Mouse (Mus musculus) layer of hippocampus, postnatal 25 days (tissue): Measurements from ENCODE around the gene Anapc5. TPM values are rescaled to one million over a fixed set of nuclear protein-coding genes. Genes with fewer than 3 reads are reported as not detected.

Experiments used
- DNase-seq, 2 experiments: peaks; one replicate each; pipeline ENCODE4 v3.0.0; 2022; ENCODE audit warnings: mixed read lengths in 2 of 2, low spot score in 1 of 2; ENCODE audit errors: extremely low spot score in 1 of 2
- total RNA-seq, 2 experiments: library from RNA; stranded (reverse); gene quantifications; 2 replicates each; pipeline ENCODE4 v1.2.3; 2021

Anapc5 gene
- total RNA-seq, 2 experiments from 2014 or later: 198 to 200 TPM

DNA sequence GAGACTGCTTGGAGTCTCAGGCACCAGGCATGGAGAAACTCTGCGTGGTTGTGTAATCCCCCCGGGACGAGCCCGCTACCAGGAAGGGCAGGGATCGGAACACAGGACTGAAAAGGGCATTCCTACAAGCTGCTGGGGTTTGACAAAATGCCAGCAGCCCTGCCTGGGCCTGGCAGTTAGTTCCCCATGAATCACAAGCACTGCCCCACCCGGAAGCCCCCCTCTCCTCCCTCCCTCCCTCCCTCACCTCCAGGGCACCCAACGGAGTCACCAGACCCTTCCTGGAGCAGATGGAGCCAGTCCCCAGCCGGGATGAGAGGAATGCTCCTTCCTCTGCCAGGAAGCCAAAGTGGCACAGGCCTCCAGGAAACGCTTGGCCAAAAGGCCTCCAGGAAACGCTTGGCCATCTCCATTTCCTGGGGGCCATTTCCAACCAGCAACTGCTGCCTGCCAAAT lies 50.3 kb downstream of the Anapc5 start:
- no peak for DNase-seq

DNA sequence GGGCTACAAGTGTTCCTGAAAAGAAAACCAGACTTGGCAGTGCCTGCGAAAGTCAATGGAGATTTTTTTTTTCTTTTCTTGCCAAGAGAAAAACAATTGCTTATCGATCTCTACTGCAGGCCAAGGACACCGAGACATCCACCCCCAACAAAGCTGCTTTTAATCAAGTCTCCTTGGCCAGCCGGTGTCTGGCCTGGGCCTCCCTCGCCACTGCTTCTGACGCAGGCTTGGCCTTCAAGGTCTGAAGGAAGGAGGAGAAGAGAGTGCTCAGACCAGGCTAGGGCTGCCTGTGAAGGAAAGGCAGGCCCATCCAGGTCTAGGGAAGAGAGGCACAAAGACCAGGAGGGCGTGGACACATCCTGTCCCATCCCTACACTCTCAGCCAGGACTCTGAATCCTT lies 50.8 kb downstream of the Anapc5 start:
- no peak for DNase-seq

DNA sequence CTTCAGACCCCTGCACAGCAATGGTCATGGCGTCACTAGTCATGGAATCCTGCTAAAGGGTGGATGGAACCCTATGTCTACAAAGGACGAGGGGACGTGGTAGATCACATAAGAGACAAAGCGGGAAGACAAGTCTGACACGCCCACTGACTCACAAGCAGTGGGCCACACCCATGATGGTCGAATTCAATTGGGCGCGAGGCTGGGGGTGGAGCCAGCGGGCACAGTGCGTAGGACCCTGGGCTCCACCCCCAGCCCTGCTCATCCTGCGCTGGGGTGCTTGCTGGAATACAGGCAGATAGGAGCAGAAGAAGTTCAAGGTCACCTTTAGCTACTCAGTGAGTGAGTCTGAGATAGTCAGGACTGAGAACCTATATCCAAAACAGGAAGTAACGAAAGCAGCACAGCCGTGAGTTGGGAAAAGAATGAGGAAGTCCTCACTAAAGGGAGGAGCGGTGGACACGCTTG lies 52.0 kb downstream of the Anapc5 start:
- no peak for DNase-seq

DNA sequence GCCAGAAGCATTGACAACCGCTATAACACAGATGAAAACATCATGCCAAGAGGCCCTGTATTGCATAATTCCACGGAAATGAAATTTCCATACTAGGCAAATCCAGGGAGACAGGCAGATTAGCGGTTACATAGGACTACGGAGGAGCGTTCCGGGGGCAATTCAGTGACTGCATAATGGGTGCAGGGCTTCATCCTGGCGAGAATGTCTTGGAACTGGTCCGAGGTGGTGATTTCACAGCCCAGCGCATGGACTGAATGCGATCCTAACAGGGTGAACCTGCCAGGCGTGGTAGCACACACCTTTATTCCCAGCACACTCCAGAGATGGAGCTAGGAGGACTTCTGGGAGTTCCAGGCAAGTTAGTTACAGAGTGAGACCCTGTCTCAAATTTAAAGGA lies 53.9 kb downstream of the Anapc5 start:
- DNase-seq: no peak

DNA sequence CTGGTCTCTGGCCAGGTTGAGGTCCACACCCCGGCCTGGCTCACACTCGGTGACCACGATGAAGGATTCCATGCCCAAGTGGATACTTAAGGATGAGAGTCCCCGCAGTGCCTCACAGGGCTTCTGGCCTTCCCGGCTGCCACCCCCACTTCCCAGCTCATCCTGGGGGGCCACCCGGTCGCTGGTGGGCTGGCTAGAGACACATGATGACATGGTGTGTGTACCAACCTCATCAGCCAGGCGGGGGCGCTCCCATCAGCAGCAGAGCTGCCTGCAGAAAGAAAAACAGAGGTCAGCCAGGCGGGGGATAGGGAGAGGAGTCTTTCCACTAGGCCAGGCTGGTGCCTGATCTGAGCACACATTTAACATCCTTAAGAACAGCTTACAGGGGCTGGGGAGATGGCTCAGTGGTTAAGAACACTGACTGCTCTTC lies 57.1 kb downstream of the Anapc5 start:
- peak in 1 of 2 experiments; percentile 47 for DNase-seq

DNA sequence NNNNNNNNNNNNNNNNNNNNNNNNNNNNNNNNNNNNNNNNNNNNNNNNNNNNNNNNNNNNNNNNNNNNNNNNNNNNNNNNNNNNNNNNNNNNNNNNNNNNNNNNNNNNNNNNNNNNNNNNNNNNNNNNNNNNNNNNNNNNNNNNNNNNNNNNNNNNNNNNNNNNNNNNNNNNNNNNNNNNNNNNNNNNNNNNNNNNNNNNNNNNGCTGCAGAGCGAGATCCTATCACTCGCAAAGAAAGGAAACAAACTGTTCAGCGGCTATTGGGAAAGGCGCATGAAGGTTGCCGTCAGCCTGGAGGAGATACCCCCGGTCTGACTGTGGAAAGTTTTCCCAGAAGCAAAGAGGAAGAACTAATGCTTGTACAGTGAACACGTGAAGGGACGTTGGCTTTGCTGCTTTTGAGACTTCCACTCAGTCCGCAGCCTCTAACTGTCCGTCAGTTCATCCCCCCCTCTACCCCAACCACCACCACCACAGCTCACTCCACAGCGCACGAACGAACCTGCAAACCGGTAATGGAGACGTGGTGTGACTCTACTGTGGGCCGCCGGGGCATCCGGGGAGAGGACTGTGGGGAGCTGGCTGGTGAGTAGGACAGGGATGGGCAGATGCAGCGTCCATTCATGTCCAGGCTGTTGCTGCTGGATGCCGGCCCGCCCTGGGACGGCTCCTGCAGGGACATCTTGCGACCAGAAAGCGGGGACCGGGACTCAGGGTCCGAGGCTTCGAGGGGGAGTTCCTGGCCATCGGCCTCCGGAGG lies 57.7 kb downstream of the Anapc5 start:
- no peak for DNase-seq

DNA sequence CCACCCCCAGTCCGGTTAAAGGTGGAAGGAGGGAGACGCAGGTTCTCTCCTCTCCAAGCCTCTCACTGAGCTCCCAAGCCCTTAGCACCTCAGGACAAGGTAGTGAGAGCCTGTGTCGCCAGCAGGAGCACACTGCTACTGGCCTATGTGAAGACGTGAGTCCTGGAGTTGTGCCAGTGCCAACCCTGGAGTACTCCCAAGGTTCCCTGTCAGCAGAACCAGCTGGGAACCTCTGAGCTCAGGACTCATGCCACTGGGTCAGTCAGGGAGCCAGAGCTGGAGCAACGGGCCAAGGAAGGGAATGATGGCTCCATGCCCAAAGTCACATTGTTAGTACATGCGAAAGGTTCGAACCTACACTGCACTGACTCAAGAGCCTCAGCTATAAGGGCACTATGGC lies 64.5 kb downstream of the Anapc5 start:
- DNase-seq: no peak

DNA sequence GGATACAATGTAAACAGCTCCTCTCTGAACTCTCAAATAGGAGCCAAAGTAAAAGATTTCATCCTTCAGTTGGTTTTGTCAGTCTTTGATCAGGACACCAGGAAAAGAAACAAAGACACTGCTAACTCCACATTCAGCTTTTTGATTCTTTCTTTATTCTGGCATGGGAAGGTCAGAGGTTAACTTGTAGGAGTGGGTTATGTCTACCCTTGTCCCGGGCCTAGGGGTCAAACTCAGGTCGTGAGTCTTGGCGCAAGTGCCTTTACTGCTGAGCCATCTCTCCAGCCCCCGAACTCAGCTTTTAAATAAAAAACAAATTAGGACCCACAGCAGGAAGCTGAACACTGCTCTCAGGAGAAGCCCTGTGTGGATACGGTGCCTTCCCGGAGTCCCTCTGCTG lies 65.0 kb downstream of the Anapc5 start:
- no peak for DNase-seq

DNA sequence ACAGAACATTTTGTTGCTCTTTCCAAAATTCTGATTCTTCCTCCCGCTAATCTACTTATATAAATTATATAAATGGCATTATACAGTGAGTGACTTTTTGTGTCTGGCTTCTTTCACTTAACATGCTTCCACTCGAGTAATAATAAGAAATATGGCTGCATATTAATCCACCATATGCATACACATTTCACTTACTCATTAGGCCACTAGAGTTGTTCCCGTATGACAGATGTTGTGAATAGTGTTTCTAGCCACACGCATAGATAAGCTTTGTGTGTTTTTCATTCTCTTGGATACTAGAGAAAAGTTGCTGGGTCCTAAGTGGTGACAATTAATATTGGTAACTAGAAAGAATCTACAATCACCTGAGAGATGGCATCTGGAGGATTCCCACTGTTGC lies 65.5 kb downstream of the Anapc5 start:
- no peak for DNase-seq

DNA sequence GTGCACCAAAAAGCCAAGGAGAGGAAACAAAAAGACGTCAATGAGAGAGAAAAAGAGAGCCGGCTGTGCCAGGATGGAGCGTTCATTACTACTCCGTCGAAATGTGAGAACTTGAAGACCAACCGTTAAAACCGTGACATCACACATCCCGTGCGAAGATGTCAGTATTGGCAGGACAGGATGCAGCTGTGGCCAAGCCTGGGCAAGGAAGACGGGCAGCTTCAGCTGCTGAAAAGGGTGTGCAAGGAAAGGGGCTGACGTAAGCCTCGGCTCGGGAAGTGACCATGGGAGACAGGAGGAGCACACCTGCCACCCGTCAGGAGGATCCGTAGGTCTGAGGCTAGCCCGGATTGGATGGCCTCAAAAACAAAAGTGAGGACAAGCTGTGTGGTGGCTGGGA lies 66.7 kb downstream of the Anapc5 start:
- DNase-seq: no peak

DNA sequence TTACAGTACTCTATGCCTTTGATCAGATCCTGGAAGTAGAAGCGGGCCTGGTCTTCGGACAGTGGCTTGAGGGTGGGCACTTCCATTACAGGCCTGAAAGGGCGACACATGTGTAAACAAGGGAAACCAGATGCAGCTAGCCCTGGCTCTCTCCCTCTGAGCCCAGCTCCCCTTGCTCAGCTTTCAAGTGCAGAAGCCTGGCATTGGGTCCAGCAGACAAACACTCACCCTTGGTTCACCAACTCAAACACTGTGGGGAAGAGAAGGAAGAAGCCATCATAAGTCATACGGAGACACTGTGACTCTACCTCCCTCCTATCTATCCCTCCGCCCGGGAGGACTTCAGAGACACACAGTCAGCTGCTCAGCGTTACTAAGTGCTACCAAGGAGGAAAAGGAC lies 73.2 kb downstream of the Anapc5 start:
- no peak for DNase-seq

DNA sequence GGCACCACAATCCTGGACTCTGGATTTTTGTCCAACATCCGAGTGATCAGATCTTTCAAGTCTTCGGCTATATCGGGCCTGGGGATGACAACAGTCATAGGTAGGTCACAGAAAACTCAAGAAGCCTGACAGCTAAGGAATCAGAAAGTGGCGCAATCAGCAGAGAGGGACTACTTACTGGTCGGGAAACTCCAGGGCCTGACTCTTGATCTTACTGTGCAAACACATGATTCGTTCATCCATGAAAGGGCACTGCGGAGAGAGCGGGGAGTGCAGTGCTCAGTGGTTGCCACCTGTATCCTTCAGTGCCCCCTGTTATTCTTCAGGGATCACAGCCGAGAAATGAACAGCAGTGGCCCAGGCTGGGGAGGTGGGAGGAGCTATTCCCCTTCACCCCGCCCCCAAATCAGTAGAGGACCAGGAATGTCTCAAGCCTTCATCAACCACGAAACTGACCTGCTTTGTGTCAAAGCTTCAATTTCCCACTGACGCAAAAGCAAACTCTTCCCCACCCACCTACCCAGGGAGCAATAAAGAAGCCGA lies 77.2 kb downstream of the Anapc5 start:
- no peak for DNase-seq

Other genes starting within 250 kb of the Anapc5 start
- 10 to 100 TPM; 34.5 to 37.4 TPM for gene Ift81, start 206.8 kb downstream of the Anapc5 start, total RNA-seq
- 10 to 100 TPM in 1 of 2 experiments, 1 to 10 TPM in 1; 7.0 to 10.8 TPM for gene P2rx7, start 177.4 kb downstream of the Anapc5 start, total RNA-seq
- gene P2rx4, start 113.8 kb downstream of the Anapc5 start, total RNA-seq: 10 to 100 TPM; 11.4 to 15.0 TPM
- gene Camkk2, start 41.9 kb downstream of the Anapc5 start, total RNA-seq: 100 to 1,000 TPM; 110 to 127 TPM
- gene Rnf34, start 28.7 kb upstream of the Anapc5 start, total RNA-seq: 10 to 100 TPM; 58.0 TPM
- 10 to 100 TPM; 36.9 to 38.4 TPM for gene Kdm2b, start 168.5 kb upstream of the Anapc5 start, total RNA-seq
- 10 to 100 TPM; 11.0 to 11.7 TPM for gene Orai1, start 193.7 kb upstream of the Anapc5 start, total RNA-seq
- gene Morn3, start 225.7 kb upstream of the Anapc5 start, total RNA-seq: 1 to 10 TPM in 1 of 2 experiments, not detected in 1; 1.5 TPM
- gene Tmem120b, start 247.1 kb upstream of the Anapc5 start, total RNA-seq: 10 to 100 TPM; 13.8 to 18.4 TPM